Mouse (Mus musculus) layer of hippocampus, adult 9-11 months (tissue): ENCODE measurements at regions not wholly inside any gene's neighbourhood (a gene's known extent, or its start where the extent isn't known, plus 50 kb on each side); places are given as distances from the start of the nearest gene placed in this dataset.

Experiments
- DNase-seq: peaks from one replicate; pipeline ENCODE4 v3.0.0; 2022

DNA sequence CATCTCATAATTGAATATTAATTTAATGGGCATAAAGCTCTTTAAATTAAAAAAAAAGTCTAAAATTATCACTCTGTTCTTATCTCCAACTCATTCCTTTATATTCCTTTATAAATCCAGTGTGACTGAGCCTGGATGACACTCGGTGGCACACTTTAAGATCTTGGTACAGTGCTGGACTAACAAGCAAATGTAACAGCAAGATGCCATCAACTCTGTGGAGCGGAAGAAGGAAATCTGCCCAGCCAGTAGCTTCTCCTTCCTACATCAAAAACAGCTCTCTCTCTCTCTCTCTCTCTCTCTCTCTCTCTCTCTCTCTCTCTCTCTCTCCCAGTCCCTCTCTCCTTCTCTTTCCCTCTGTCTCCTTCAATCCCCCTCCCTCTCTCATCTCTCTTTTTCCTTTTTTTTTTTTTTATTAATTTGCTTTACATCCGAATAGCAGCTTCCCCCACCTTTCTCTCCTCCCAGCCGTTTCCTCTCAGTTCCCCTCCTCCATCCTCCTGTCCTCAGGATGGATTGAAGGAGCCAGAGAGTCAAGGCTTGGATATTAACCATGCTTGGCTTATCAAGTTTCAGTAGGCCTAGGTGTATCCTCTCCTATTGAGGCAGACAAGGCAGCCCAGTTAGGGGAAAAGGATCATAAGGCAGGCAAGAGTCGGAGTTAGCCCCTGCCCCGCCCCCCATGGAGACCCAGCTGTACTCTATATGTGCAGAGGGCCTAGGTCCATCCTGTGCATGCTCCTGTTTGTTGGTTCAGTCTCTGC is 130.4 kb upstream of the Tmtc2 start:
- no peak for DNase-seq

DNA sequence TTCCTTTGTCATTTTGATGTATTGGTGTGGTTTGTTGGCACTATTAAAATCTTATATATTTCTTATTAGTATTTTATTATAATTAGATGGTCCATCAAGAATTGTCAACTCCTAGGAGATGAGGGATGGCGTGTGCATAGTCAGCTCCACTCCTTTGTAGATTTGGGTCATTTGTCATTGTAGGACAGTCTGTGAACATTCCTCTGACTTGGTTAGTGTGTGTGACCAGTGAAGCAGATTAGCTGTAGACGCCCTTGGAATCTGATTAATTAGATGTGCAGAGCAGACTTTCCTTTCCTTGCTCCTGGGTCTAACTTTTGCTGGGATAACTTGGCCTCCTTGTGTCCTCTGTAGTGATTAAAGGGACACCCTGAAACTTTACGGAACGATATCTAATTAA is 118.9 kb upstream of the Tmtc2 start:
- DNase-seq, result no peak

DNA sequence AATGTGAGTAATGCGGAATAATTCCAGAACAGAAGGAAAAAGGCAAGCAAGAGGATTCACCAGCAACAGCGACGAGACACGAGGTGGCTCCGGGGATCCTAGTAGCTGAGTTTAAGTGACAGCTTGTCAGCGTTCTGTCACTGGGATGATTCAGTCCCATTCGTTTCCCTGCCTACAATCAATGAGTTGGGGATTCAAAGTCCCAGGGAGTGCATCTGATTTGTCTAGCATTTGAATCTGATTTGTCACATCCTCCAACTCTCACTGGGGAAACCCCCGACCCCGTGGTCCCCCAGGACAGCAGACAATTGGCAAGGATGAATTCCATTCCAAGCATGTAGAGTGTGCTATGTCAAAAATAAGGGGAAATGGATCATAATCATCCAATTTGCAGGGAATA is 115.1 kb upstream of the Tmtc2 start:
- DNase-seq, result peak; percentile 16

DNA sequence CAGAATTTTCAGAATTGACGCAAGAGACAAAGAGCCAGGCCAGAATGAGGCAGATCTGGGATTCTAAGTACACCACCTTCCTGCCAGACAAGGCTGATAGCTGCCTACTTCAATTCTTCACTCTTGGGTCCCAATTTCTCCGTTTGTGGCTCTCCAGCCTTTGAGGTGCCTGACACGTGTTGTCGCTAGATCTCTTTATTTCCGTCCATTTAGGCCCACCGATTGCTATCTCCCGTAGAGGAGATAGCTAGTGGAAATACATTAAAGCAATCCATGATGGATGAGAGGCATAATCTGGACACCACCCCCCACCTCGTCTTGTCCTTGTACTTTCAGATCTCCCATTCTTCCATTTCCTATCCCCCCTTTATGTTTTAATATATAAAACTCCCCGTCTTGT is 114.6 kb upstream of the Tmtc2 start:
- no peak for DNase-seq

DNA sequence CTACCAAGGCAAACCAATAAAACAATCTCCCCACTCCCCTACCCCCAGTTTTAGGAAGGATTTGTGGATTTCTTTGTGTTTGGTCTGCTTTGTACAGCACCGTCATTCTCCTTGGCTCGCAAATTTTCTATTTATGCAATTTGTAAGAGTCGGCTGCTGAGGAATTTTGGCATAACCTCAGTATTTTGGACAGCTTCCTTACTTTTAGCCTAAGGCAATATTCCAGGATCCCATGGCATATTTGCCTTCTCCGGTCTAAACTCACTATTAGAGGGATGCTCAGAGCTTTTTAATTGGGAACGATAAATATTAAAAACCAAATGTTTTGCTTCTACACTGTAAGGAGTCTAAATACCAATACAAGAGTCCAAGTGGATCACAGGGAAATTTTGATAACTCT is 112.6 kb upstream of the Tmtc2 start:
- DNase-seq, result no peak

DNA sequence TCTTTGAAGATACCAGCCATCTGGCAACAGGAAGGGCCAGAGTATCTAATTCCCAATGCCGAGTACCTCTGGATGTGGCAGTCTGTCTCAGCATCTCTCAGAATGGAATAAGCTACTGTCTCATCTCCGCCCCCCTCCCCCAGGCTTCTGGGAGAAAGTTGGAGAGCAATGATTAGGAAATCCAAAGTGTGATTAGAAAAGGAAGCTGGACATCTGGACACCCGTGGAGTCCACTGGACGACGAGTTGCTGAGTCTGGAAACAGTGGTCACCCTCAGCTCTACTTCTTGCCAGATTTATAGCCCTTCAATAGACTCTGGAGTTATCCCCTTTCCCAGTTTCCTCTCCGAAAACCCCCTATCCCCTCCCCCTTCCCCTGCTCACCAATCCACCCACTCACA is 105.3 kb upstream of the Tmtc2 start:
- DNase-seq, result no peak

DNA sequence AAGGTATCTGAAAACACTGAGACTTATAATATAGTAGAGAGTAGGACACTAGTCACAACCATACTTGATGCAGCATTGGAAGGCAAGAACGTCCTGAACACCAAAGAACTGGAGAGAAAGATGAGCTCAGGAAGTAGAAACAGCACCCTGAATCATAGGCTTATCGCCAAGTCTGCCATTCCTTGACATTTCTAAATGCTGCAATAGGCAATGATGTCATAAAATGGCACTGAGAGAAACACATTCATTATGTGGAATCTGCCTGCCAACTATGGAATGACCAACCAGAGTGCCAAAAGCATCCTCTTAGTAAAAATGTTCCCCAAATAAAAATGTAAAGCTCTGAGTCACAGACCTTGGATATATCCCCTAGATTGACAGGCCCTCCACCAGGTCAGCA is 92.7 kb upstream of the Tmtc2 start:
- no peak for DNase-seq

DNA sequence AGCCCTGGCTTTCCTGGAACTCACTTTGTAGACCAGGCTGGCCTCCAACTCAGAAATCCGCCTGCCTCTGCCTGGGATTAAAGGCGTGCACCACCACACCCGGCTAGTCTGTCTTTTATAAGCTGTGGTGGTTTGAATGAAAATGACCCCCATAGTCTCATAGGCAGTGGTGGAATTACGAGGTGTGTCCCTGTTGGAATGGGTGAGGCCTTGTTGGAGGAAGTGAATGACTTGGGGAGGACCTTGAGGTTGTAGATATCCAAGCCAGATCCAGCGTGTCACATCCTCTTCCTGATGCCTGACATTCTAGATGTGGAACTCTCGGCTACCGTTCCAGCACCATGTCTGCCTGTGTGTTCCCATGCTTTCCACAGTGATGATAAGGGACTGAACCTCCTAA is 86.5 kb upstream of the Tmtc2 start:
- no peak for DNase-seq

DNA sequence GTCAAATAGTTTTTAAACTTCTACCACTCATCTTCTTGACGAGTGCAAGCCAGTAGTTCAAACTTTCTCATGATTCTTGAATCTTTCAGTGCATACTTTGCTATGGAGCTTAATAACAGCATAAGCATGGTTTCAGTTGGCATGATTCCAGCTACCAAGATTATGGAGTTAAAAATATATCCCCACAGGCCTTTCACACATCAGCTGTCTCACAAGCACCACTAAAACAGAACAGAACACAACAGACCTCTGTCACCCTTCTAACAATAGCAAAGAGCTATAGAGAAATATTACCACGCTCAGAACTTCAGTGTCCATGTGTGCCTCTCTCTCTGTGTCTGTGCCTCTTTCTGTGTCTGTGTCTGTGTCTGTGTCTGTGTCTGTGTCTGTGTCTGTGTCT is 82.5 kb upstream of the Tmtc2 start:
- no peak for DNase-seq

DNA sequence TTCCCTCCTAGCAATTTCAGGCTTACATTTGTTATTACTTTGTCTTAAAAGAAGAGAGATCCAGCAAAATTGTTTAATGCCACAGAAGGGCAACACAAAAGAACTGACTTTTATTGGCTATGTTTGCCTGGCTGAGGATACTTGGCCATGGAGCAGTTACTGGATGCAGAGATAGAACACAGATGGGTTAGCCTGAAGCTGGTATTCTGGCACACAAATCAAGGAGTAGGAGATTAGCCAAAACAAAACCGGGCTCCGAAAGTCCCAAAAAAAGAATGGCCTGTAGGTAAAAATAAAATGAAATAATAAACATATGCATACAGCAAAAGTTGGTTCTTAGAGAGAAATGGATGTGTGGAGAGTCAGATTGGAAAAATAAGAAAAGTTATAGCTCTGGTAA is 78.2 kb upstream of the Tmtc2 start:
- no peak for DNase-seq

DNA sequence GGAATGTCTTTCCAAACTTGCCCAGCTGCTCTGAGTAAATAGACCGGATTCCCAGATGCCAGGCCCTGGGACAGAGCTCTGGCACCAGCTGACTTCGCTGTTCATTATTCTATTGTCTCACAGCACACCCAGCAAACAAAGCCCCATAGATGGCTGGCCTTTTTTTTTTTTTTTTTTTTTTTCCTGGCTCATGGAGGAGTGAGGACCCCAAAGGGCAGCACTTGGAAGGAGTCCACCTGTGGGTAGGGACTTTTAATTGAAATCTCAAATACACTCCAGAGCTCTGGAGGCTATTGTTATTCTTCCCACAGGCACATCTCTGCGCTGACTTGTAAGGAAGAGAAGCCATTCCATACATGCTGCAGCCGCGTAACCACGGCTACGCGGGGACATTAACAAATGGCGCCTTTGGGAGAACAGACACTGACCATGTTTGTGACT is 64.8 kb upstream of the Tmtc2 start:
- peak; percentile 54 for DNase-seq

DNA sequence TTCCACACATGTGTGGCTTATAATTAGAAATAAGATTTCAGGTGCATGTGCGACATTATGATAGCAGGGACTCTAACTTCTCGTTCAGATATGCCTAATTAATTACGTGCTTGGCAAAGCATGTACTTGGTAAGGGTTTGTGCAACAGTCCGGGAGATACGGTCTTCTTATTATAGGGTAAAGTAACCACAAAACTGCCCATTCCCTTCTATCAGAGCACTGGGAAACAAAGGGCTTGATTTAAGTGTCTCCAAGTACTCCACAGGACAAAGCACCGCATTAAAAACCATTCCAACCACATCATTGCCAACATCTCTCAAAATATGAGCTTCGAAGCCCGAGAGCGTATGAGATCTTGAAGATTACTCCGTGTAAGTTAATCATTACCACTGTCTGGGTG is 64.2 kb upstream of the Tmtc2 start:
- DNase-seq, result no peak

DNA sequence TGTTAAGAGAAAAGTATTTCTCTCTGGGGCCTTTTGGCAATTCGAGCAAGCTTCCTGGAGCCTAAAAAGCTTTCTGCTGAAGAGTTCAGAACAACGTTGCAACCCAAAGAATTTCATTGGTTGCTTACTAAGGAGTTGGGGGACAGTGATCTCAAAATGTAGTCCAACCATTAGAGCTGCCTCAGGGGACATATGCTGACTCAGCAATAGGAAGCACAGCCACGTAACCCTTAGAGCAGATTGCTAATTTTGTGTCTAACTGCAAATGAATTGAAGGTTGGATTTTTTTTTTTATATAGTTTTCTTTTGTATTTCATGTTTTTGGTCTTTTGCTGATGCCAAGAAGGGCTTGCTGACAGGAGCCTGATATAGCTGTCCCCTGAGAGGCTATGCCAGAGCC is 52.6 kb upstream of the Tmtc2 start:
- no peak for DNase-seq

DNA sequence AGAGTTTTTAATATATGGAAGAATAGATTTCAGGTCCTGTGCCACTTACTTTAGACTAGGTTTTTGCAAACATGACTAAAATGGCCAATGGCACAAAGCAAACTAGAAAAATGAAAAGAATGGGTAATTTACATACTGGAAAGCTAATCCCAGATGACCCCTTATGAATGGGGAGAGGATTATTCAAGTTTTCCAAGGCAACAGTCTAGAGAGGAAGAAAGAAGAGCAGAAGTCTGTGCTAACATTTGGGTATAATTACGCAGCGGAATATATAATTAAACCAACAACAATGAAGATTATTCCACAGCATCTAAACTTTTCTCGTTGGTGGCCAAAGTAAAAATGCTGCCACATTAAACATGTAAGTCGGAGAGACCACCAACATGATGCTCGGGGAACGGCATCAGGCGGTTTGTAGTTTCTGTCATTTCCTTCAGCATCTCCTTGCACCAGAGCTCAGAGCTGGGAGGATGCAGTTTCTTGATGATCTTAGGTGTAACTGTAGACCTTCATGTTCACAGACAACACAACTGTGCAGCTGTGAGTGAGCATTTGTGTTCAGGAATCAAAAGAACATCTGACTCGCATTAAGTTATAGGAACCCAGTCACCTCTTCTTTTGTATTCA is 51.2 kb upstream of the Tmtc2 start:
- no peak for DNase-seq
